Mouse (Mus musculus): Measurements from ENCODE around the gene Hist1h4c. TPM values are rescaled to one million over a fixed set of nuclear protein-coding genes. Genes with fewer than 3 reads are reported as not detected.
A peak's percentile ranks its signal among the peaks of the same experiment; 100 is the strongest.

The Hist1h4c gene
- polyA plus RNA-seq, 1 experiment from 2014 or later = 8.5 TPM

DNA sequence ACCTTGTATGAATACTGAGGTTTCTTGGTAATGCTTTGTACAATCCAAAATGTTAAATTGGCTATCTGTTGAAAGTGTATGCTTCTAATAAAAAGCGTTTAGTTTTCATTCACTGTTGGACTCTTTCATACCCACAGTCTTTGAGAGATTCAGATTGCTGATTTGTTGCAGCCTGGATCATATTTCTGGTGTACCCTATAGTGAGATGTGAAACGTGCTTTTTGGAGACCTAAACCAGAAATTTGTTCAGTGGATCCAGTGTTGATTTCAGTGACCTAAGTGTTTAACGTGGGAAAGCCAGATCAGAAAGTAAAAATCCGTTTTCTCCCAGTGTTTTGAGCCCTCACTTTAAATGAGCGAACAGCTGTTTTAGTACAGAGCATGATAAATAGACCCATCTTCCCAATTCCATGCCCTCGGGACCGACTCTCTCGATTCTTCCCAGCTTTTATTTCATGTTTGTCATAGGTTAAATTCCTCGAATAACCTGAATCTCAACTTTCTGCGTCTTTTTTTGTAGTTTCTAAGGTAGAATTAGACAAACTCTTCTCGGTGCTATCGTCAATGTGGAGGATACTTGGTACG lies 42.1 kb upstream of the Hist1h4c start:
- H3K4me1 ChIP-seq = peaks cover 19% of the 10 kb centered on the region
- no peaks in the 10 kb centered on the region for H3K36me3 ChIP-seq
- peak overlapping the region; percentile 89 for H3K4me2 ChIP-seq
- H3K9me3 ChIP-seq (replicated peaks) = no peaks in the 10 kb centered on the region
- H3K27ac ChIP-seq = peak overlapping the region; percentile 100
- no peak for ATAC-seq (replicated peaks; ENCODE audit: low FRiP score)
- H3K4me3 ChIP-seq (replicated peaks) = peak overlapping the region; percentile 61
- H3K27me3 ChIP-seq = no peaks in the 10 kb centered on the region
- WGBS = 22% methylated on average over 13 of the region's 13 CpGs
- peak overlapping the region; percentile 80 for H3K9ac ChIP-seq

GRCm38 (mm10) chr13:23739922-23740252 lies 41.6 kb upstream of the Hist1h4c start:
- WGBS = under 1% methylated on average over 14 of the region's 14 CpGs
- peak overlapping the region; percentile 89 for H3K4me2 ChIP-seq
- H3K27ac ChIP-seq = peak overlapping the region; percentile 100
- H3K36me3 ChIP-seq = no peaks in the 10 kb centered on the region
- no peaks in the 10 kb centered on the region for H3K27me3 ChIP-seq
- H3K4me3 ChIP-seq (replicated peaks) = peak overlapping the region; percentile 61
- H3K9me3 ChIP-seq (replicated peaks) = no peaks in the 10 kb centered on the region
- ATAC-seq (replicated peaks; ENCODE audit: low FRiP score) = no peak
- peak overlapping the region; percentile 80 for H3K9ac ChIP-seq
- H3K4me1 ChIP-seq = peaks cover 19% of the 10 kb centered on the region

GRCm38 (mm10) chr13:23739069-23739921 lies 41.0 kb upstream of the Hist1h4c start:
- WGBS = 0% methylated on average over 39 of the region's 39 CpGs
- H3K9ac ChIP-seq = peak overlapping the region; percentile 80
- no peaks in the 10 kb centered on the region for H3K36me3 ChIP-seq
- peak overlapping the region; percentile 89 for H3K4me2 ChIP-seq
- no peaks in the 10 kb centered on the region for H3K9me3 ChIP-seq (replicated peaks)
- H3K27ac ChIP-seq = peak overlapping the region; percentile 100
- H3K4me3 ChIP-seq (replicated peaks) = peak overlapping the region; percentile 61
- peaks cover 19% of the 10 kb centered on the region for H3K4me1 ChIP-seq
- H3K27me3 ChIP-seq = no peaks in the 10 kb centered on the region
- peak; percentile 95 for ATAC-seq (replicated peaks; ENCODE audit: low FRiP score)

DNA sequence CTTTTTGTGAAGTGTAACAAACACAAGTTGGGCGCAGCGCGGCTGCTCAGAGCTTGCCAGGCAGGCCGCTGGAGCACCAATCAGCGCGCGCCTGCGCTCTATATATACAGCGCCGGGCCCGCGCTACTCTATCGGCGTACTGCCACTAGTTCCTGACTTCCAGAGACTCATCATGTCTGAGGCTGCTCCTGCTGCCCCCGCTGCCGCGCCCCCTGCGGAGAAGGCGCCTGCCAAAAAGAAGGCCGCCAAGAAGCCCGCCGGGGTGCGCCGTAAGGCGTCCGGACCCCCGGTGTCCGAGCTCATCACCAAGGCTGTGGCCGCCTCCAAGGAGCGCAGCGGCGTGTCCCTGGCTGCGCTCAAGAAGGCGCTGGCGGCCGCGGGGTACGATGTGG lies 40.4 kb upstream of the Hist1h4c start, which contains the start of gene Hist1h1c:
TSS of gene Hist1h1c (plus strand) at position 132 of the 392 bp plus-strand sequence.
- H3K27ac ChIP-seq = peak within 1 kb of the TSS; percentile 100
- H3K4me3 ChIP-seq (replicated peaks) = peak within 1 kb of the TSS; percentile 61
- peak within 1 kb of the TSS; percentile 80 for H3K9ac ChIP-seq
- no peaks in the 10 kb centered on the region for H3K9me3 ChIP-seq (replicated peaks)
- no peaks in the 10 kb centered on the region for H3K27me3 ChIP-seq
- peaks cover 16% of the 10 kb centered on the region for H3K4me1 ChIP-seq
- ATAC-seq (replicated peaks; ENCODE audit: low FRiP score) = peak; percentile 93
- no peaks in the 10 kb centered on the region for H3K36me3 ChIP-seq
- H3K4me2 ChIP-seq = peak within 1 kb of the TSS; percentile 89
- WGBS = under 1% methylated on average over 38 of the region's 38 CpGs

- Histone ChIP-seq H3K4me1 (peaks cover 16% of the 10 kb centered on the region), H3K9me3 (replicated peaks) (no peaks in the 10 kb centered on the region), H3K4me2 (peak overlapping the region; percentile 89), H3K36me3 (no peaks in the 10 kb centered on the region), H3K27me3 (no peaks in the 10 kb centered on the region), H3K27ac (peak overlapping the region; percentile 100), H3K9ac (0 out of 2 replicates have a peak overlapping the region, but pooled peaks have one; percentile 80), H3K4me3 (replicated peaks) (peak overlapping the region; percentile 61)
- WGBS = 20% methylated on average over 4 of the region's 4 CpGs
- ATAC-seq (replicated peaks; ENCODE audit: low FRiP score) = no peak
Measured at GRCm38 (mm10) chr13:23738041-23738440, 39.8 kb upstream of the Hist1h4c start.

DNA sequence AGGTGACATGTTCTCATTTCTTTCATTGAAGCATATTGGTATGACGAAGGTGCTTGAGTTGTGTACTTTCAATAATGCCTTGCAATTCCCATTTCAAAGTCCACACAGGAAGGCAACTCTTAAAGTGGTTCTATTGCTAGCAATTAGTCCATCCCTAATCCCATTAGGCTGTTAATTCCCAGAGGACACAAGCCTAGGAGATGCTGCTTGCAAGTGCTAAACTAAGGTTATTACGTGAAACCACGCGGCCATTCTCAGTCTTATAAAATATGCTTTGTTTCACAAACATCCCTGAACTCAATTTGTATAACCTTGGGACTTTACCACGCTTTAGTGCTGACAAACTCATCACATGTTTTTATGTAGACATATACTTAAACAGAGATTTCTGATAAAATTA lies 38.8 kb upstream of the Hist1h4c start:
- WGBS = 80% methylated on average over 5 of the region's 5 CpGs
- Histone ChIP-seq H3K4me3 (replicated peaks) (no peak overlapping the region), H3K9ac (no peak overlapping the region), H3K9me3 (replicated peaks) (no peaks in the 10 kb centered on the region), H3K27me3 (no peaks in the 10 kb centered on the region), H3K4me2 (no peak overlapping the region), H3K36me3 (no peaks in the 10 kb centered on the region), H3K27ac (no peak overlapping the region), H3K4me1 (peaks cover 16% of the 10 kb centered on the region)
- ATAC-seq (replicated peaks; ENCODE audit: low FRiP score) = no peak

DNA sequence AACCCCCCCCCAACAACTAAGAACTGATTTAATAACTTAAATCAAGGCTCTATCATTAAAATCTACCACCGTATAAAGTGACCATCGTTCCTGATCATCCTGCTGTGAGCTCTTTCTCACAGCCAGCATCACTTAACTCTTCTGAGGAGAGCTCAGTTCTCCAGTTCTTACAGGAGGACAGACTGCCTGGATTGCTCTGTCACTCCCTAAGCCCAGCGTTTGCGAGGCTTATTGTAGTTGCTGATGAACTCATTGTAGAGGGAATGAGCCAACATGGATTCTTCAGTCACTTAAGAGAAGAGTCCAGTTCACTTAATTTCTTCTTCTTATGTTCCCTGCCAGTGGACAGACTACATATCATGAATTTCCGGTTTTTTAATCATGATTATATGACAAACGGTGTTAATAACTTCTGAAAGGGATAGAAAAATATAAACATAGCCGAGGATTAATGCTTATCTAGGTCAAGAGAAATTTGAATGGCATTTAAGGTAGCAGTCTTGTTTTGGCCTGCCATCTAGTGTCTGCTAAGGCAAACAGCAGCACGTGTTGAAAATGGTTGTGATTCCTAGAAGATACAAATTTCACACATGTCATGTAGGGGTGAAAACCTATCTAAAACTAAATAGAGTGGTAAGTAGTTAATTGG lies 34.0 kb upstream of the Hist1h4c start:
- Histone ChIP-seq H3K36me3 (no peaks in the 10 kb centered on the region), H3K9me3 (replicated peaks) (no peaks in the 10 kb centered on the region), H3K4me1 (peaks cover 4% of the 10 kb centered on the region; the same call in 1 of the 2 replicates), H3K27me3 (no peaks in the 10 kb centered on the region), H3K4me3 (replicated peaks) (no peak overlapping the region), H3K27ac (no peak overlapping the region), H3K4me2 (no peak overlapping the region), H3K9ac (no peak overlapping the region)
- ATAC-seq (replicated peaks; ENCODE audit: low FRiP score) = no peak
- WGBS = 25% methylated on average over 8 of the region's 8 CpGs

- H3K27me3 ChIP-seq = no peaks in the 10 kb centered on the region
- no peaks in the 10 kb centered on the region for H3K36me3 ChIP-seq
- no peak overlapping the region for H3K9ac ChIP-seq
- 24% methylated on average over 8 of the region's 8 CpGs for WGBS
- no peaks in the 10 kb centered on the region for H3K9me3 ChIP-seq (replicated peaks)
- no peak overlapping the region for H3K4me3 ChIP-seq (replicated peaks)
- peaks cover 4% of the 10 kb centered on the region; the same call in 1 of the 2 replicates for H3K4me1 ChIP-seq
- H3K27ac ChIP-seq = no peak overlapping the region
- ATAC-seq (replicated peaks; ENCODE audit: low FRiP score) = 0 out of 2 replicates have a peak, but pooled peaks have one; percentile 56
- H3K4me2 ChIP-seq = no peak overlapping the region
Measured at GRCm38 (mm10) chr13:23730479-23730878, 32.2 kb upstream of the Hist1h4c start.

DNA sequence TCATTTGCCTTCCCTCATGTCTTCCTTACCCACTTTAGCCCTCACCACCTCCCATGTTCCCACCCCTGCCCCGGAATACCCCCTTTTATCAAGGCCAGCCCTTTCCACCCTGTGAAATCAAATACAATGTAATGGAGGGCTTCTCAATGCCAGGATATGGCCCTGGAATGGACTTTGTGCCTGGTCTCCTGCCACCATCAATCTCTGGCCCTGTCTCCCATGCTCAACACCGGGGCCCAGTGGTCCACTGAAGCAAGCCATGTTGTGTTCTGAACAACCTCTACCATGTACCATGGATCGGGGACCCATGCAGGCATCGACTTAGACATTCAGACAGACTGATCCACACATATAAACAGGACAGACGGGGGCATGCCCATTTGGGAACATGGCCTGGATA lies 31.5 kb upstream of the Hist1h4c start:
- Histone ChIP-seq H3K4me3 (replicated peaks) (no peak overlapping the region), H3K27me3 (no peaks in the 10 kb centered on the region), H3K9ac (no peak overlapping the region), H3K36me3 (no peaks in the 10 kb centered on the region), H3K9me3 (replicated peaks) (no peaks in the 10 kb centered on the region), H3K4me2 (no peak overlapping the region), H3K4me1 (peaks cover 4% of the 10 kb centered on the region; the same call in 1 of the 2 replicates), H3K27ac (no peak overlapping the region)
- WGBS = 97% methylated on average over 5 of the region's 5 CpGs
- ATAC-seq (replicated peaks; ENCODE audit: low FRiP score) = no peak

DNA sequence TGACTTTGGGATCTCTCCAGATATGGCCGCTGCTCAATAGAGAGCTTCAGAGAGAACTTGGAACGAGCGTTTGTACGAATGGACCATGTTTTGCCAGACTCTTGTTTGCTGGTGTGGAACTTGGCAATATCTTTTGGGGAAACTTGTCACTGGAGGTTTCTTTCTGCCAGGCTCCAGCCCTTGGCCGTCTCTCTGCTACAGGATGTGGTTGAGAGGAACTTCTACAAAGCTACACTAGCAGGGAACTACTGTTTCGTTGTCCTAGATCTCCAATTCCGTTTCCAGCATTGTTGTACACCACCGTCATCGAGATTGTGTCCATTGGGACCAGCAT lies 30.9 kb upstream of the Hist1h4c start:
- Histone ChIP-seq H3K9ac (no peak overlapping the region), H3K4me1 (peaks cover 4% of the 10 kb centered on the region; the same call in 1 of the 2 replicates), H3K36me3 (no peaks in the 10 kb centered on the region), H3K9me3 (replicated peaks) (no peaks in the 10 kb centered on the region), H3K4me3 (replicated peaks) (no peak overlapping the region), H3K4me2 (no peak overlapping the region), H3K27me3 (no peaks in the 10 kb centered on the region), H3K27ac (no peak overlapping the region)
- ATAC-seq (replicated peaks; ENCODE audit: low FRiP score) = no peak
- WGBS = 91% methylated on average over 9 of the region's 9 CpGs

DNA sequence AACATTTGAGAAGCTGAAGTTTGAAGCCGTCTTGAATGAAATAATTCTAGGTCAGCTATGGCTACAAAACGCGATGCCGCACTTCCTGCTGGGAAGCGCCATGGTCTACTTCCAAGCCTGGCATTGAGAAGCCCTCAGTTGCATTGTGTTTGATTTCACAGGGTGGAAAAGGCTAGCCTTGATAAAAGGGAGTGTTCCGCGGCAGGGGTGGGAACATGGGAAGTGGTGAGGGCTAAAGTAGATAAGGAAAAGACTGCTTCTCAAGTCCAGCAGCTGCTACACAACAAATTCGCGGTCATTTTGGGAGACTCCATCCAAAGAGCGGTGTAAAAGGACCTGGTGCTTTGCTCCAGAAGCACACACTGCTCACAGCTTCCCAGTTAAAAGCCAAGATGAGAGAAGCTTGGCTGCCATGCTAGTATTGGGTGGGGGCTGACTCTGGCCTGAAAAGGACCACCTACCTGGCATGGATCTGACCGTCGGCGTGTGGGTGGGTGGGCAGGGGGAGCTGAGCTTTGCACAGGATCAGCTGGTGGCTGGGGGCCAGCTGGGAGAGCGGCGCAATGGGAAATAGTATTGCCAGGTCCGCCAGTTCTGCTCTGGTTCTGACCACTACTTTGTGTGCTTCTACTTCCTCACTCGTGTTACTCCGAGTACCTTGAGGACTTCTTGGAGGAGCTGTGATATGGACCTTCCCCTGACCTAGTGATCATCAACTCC lies 30.4 kb upstream of the Hist1h4c start:
- H3K27ac ChIP-seq = no peak overlapping the region
- WGBS = 91% methylated on average over 18 of the region's 18 CpGs
- no peaks in the 10 kb centered on the region for H3K27me3 ChIP-seq
- no peak for ATAC-seq (replicated peaks; ENCODE audit: low FRiP score)
- no peak overlapping the region for H3K4me2 ChIP-seq
- H3K4me3 ChIP-seq (replicated peaks) = no peak overlapping the region
- H3K9me3 ChIP-seq (replicated peaks) = no peaks in the 10 kb centered on the region
- H3K4me1 ChIP-seq = peaks cover 4% of the 10 kb centered on the region; the same call in 1 of the 2 replicates
- no peak overlapping the region for H3K9ac ChIP-seq
- no peaks in the 10 kb centered on the region for H3K36me3 ChIP-seq
